Mouse (Mus musculus) brain, embryonic 14.5 days (tissue): ENCODE measurements around the gene Asb5. TPM values are rescaled to one million over a fixed set of nuclear protein-coding genes. Genes with fewer than 3 reads are reported as not detected.
"Not testable (repeated sequence)": the region's sequence is repeated elsewhere in the genome, so short reads cannot be mapped to it uniquely, and the experiment has no call there.

Experiments
- DNase-seq: peaks from one replicate; pipeline ENCODE4 v3.0.0-alpha.2; 2011; ENCODE audit warnings: low read depth
- CTCF ChIP-seq: fragments of 200-500 bp; IDR thresholded peaks from 2 replicates; pipeline ENCODE4 v1.5.1; 2012; ENCODE audit warnings: inconsistent platforms, mild to moderate bottlenecking, moderate library complexity, borderline replicate concordance; ENCODE audit not compliant: insufficient read depth, insufficient read length; ENCODE audit errors: extremely low read depth
- POLR2A ChIP-seq: fragments of 200-500 bp; IDR thresholded peaks from 2 replicates; pipeline ENCODE4 v1.6.1; 2012; ENCODE audit warnings: mild to moderate bottlenecking, inconsistent platforms, borderline replicate concordance; ENCODE audit not compliant: poor library complexity, insufficient read depth, insufficient read length, severe bottlenecking; ENCODE audit errors: extremely low read depth
- polyA plus RNA-seq: library from polyadenylated mRNA; depleted of rRNA; stranded (reverse); fragments of >200 nt; gene quantifications from 2 replicates; pipeline ENCODE4 v1.2.3, GENCODE M21; 2012; rRNA removed

The Asb5 gene
- polyA plus RNA-seq, 1 experiment, result 1.6 TPM

- no peak for TF ChIP-seq POLR2A
- no peak for TF ChIP-seq CTCF
Measured at GRCm38 (mm10) chr8:54603440-54603839, 74.1 kb downstream of the Asb5 start.

GRCm38 (mm10) chr8:54609336-54609735 lies 80.0 kb downstream of the Asb5 start:
- DNase-seq, result no peak
- no peak for TF ChIP-seq POLR2A
- TF ChIP-seq CTCF, result no peak

More at GRCm38 (mm10) chr8:54603440-54603839, 74.1 kb downstream of the Asb5 start:
- no peak for DNase-seq

DNA sequence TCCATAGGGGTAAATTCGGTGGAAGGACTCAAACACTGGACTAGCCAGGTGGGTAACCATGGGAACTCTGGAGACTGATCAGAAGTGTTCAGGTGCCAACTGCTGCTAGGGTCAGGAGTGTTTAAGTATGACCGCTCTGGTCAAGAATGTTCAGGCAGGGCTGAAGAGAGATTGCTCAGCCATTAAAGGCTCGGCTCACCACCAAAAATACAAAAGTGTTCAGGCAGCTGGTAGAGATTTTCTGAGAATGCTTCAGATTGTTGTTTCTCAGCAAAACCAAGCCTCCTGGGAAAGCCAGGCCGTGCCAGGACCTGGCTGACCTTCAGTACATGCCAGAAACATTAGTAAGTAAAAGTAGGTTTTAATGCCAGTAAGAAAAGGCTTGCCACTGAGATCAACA lies 80.9 kb downstream of the Asb5 start:
- DNase-seq, result no peak
- TF ChIP-seq CTCF (no peak), POLR2A (no peak)

- DNase-seq, result not testable (repeated sequence)
Measured at GRCm38 (mm10) chr8:54616710-54617109, 87.3 kb downstream of the Asb5 start.

Other genes starting within 250 kb of the Asb5 start
- 22.6 and 26.9 TPM in 2 replicates for gene Spcs3, start 418 bp downstream of the Asb5 start, polyA plus RNA-seq
- 0.08 and 0.21 TPM in 2 replicates for gene Spata4, start 71.2 kb downstream of the Asb5 start, polyA plus RNA-seq